Mouse (Mus musculus) kidney, embryonic 14.5 days (tissue): ENCODE data around the gene Mau2. TPM values are rescaled to one million over a fixed set of nuclear protein-coding genes. Genes with fewer than 3 reads are reported as not detected.
"Not testable (repeated sequence)": the region's sequence is repeated elsewhere in the genome, so short reads cannot be mapped to it uniquely, and the experiment has no call there.

Experiments
- ATAC-seq: fragments of 200-750 bp; cut with Nextera tagmentation; 2 replicates; pipeline ENCODE4 v1.8.0; 2017; ENCODE audit warnings: moderate number of reproducible peaks, mild to moderate bottlenecking, moderate TSS enrichment, moderate library complexity; ENCODE audit not compliant: low FRiP score, low TSS enrichment
- H3K27ac ChIP-seq: fragments of 300-500 bp; sonication (generic); 2 replicates; pipeline ENCODE4 v1.5.1; 2014; ENCODE audit warnings: low read depth, mild to moderate bottlenecking, low read length, moderate library complexity, mixed read lengths
- H3K27me3 ChIP-seq: fragments of 300-500 bp; sonication (generic); 2 replicates; pipeline ENCODE4 v1.6.1; 2014; ENCODE audit warnings: mild to moderate bottlenecking, low read length; ENCODE audit not compliant: control insufficient read depth, insufficient read depth
- H3K36me3 ChIP-seq: fragments of 300-500 bp; sonication (generic); 2 replicates; pipeline ENCODE4 v1.6.1; 2014; ENCODE audit warnings: low read length, mixed read lengths; ENCODE audit not compliant: control insufficient read depth, insufficient read depth
- H3K4me1 ChIP-seq: fragments of 300-500 bp; sonication (generic); 2 replicates; pipeline ENCODE4 v1.6.1; 2014; ENCODE audit warnings: low read length, mixed read lengths; ENCODE audit not compliant: control insufficient read depth, insufficient read depth
- H3K4me2 ChIP-seq: fragments of 300-500 bp; sonication (generic); replicated peaks from 2 replicates; pipeline ENCODE4 v1.6.1; 2014; ENCODE audit warnings: low read depth, mild to moderate bottlenecking, low read length
- H3K4me3 ChIP-seq: fragments of 300-500 bp; sonication (generic); 2 replicates; pipeline ENCODE4 v1.5.1; 2014; ENCODE audit warnings: mild to moderate bottlenecking, low read length
- H3K9ac ChIP-seq: fragments of 300-500 bp; sonication (generic); 2 replicates; pipeline ENCODE4 v1.6.1; 2014; ENCODE audit warnings: low read depth, mild to moderate bottlenecking, low read length, moderate library complexity
- H3K9me3 ChIP-seq: fragments of 300-500 bp; sonication (generic); 2 replicates; pipeline ENCODE4 v1.6.1; 2016; ENCODE audit warnings: low read length; ENCODE audit not compliant: control insufficient read depth
- WGBS: fragments of 180-500 bp; shearing (Covaris S2); extraction: QIAGEN DNeasy Blood & Tissue Kit; methylation state at CpG from one replicate; pipeline ENCODE4 v1.1.7; 2014; 5-methylcytosine and 5-hydroxymethylcytosine counted together
- polyA plus RNA-seq: library from polyadenylated mRNA; unstranded; fragments of >200 nt; fragmentation: Nextera tagmentation; extraction: Ambion mirVana; gene quantifications from 2 replicates; pipeline ENCODE4 v1.2.1, GENCODE M21; 2014

Mau2 gene
- polyA plus RNA-seq, 1 experiment from 2014 or later: 58.4 TPM

GRCm38 (mm10) chr8:70005178-70005577 is 37.4 kb downstream of the Mau2 start:
- Histone ChIP-seq H3K36me3 (no peaks in the 10 kb centered on the region), H3K27ac (no peak overlapping the region), H3K27me3 (no peaks in the 10 kb centered on the region), H3K9ac (no peak overlapping the region), H3K4me3 (no peak overlapping the region), H3K4me2 (no peak overlapping the region), H3K4me1 (no peaks in the 10 kb centered on the region), H3K9me3 (no peaks in the 10 kb centered on the region)
- no peak for ATAC-seq
- whole genome bisulfite sequencing: 46% methylated on average over 2 of the region's 2 CpGs

- no peak overlapping the region for H3K9ac ChIP-seq
- H3K36me3 ChIP-seq: no peaks in the 10 kb centered on the region
- no peaks in the 10 kb centered on the region for H3K27me3 ChIP-seq
- ATAC-seq: peak; percentile 30; the same call in 1 of the 2 replicates
- H3K4me3 ChIP-seq: no peak overlapping the region
- no peak overlapping the region for H3K4me2 ChIP-seq
- H3K27ac ChIP-seq: no peak overlapping the region
- no peaks in the 10 kb centered on the region for H3K4me1 ChIP-seq
- no peaks in the 10 kb centered on the region for H3K9me3 ChIP-seq
Observed at GRCm38 (mm10) chr8:70004345-70004744, 38.2 kb downstream of the Mau2 start.

GRCm38 (mm10) chr8:70003204-70003657 is 39.3 kb downstream of the Mau2 start:
- Histone ChIP-seq H3K4me1 (no peaks in the 10 kb centered on the region), H3K27ac (no peak overlapping the region), H3K9ac (no peak overlapping the region), H3K4me2 (no peak overlapping the region), H3K36me3 (no peaks in the 10 kb centered on the region), H3K27me3 (no peaks in the 10 kb centered on the region), H3K9me3 (no peaks in the 10 kb centered on the region), H3K4me3 (no peak overlapping the region)
- 56% methylated on average over 4 of the region's 4 CpGs for WGBS
- ATAC-seq: no peak

- H3K9me3 ChIP-seq, H3K4me3 ChIP-seq, H3K27me3 ChIP-seq, H3K9ac ChIP-seq, H3K4me1 ChIP-seq, H3K36me3 ChIP-seq, ATAC-seq: not testable (repeated sequence)
- Histone ChIP-seq H3K4me2 (peak overlapping the region; percentile 44), H3K27ac (0 out of 2 replicates have a peak overlapping the region, but pooled peaks have one; percentile 51)
- WGBS: 38% methylated on average over 7 of the region's 7 CpGs
Observed at GRCm38 (mm10) chr8:70001892-70002191, 40.7 kb downstream of the Mau2 start.

- Histone ChIP-seq H3K27ac (peak overlapping the region; percentile 51; the same call in 1 of the 2 replicates), H3K4me2 (peak overlapping the region; percentile 44), H3K4me3 (peak overlapping the region; percentile 20), H3K4me1 (no peaks in the 10 kb centered on the region), H3K9me3 (no peaks in the 10 kb centered on the region), H3K9ac (peak overlapping the region; percentile 31; the same call in 1 of the 2 replicates), H3K36me3 (no peaks in the 10 kb centered on the region), H3K27me3 (no peaks in the 10 kb centered on the region)
- no peak; the same call in 1 of the 2 replicates for ATAC-seq
- under 1% methylated on average over 16 of the region's 16 CpGs for WGBS
Observed at GRCm38 (mm10) chr8:70001176-70001891, 41.2 kb downstream of the Mau2 start.

- Histone ChIP-seq H3K9me3 (no peaks in the 10 kb centered on the region), H3K36me3 (no peaks in the 10 kb centered on the region), H3K9ac (no peak overlapping the region), H3K4me1 (peaks cover under 1% of the 10 kb centered on the region; the same call in 1 of the 2 replicates), H3K27ac (no peak overlapping the region), H3K27me3 (no peaks in the 10 kb centered on the region), H3K4me3 (no peak overlapping the region), H3K4me2 (no peak overlapping the region)
- WGBS: 88% methylated on average over 2 of the region's 2 CpGs
- no peak for ATAC-seq
Observed at GRCm38 (mm10) chr8:70000226-70000625, 42.3 kb downstream of the Mau2 start.

GRCm38 (mm10) chr8:69999236-69999635 is 43.3 kb downstream of the Mau2 start:
- Histone ChIP-seq H3K9me3 (no peaks in the 10 kb centered on the region), H3K4me3 (no peak overlapping the region), H3K27me3 (no peaks in the 10 kb centered on the region), H3K27ac (no peak overlapping the region), H3K9ac (no peak overlapping the region), H3K36me3 (no peaks in the 10 kb centered on the region), H3K4me1 (peaks cover 4% of the 10 kb centered on the region; the same call in 1 of the 2 replicates), H3K4me2 (no peak overlapping the region)
- no peak for ATAC-seq
- 92% methylated on average over 4 of the region's 4 CpGs for WGBS

GRCm38 (mm10) chr8:69998706-69999105 is 43.8 kb downstream of the Mau2 start:
- no peaks in the 10 kb centered on the region for H3K27me3 ChIP-seq
- peaks cover 4% of the 10 kb centered on the region; the same call in 1 of the 2 replicates for H3K4me1 ChIP-seq
- no peaks in the 10 kb centered on the region for H3K36me3 ChIP-seq
- H3K4me3 ChIP-seq: no peak overlapping the region
- H3K27ac ChIP-seq: no peak overlapping the region
- H3K4me2 ChIP-seq: no peak overlapping the region
- WGBS: 83% methylated on average over 3 of the region's 3 CpGs
- ATAC-seq: no peak
- no peak overlapping the region for H3K9ac ChIP-seq
- H3K9me3 ChIP-seq: no peaks in the 10 kb centered on the region

- H3K9me3 ChIP-seq: no peaks in the 10 kb centered on the region
- peak overlapping the region; percentile 81 for H3K9ac ChIP-seq
- H3K27ac ChIP-seq: peak overlapping the region; percentile 88; the same call in 1 of the 2 replicates
- peaks cover 4% of the 10 kb centered on the region; the same call in 1 of the 2 replicates for H3K4me1 ChIP-seq
- H3K4me3 ChIP-seq: peak overlapping the region; percentile 79
- H3K4me2 ChIP-seq: peak overlapping the region; percentile 85
- no peaks in the 10 kb centered on the region; the same call in 1 of the 2 replicates for H3K36me3 ChIP-seq
- H3K27me3 ChIP-seq: no peaks in the 10 kb centered on the region
- 2% methylated on average over 35 of the region's 35 CpGs for WGBS
- ATAC-seq: no peak
Observed at GRCm38 (mm10) chr8:69996589-69997285, 45.8 kb downstream of the Mau2 start.
